Mouse (Mus musculus) intestine, postnatal 0 days (tissue): Measurements from ENCODE around the gene Qrfpr. TPM values are rescaled to one million over a fixed set of nuclear protein-coding genes. Genes with fewer than 3 reads are reported as not detected.

Experiments
- ATAC-seq: fragments of 200-750 bp; cut with Nextera tagmentation; 2 replicates; pipeline ENCODE4 v1.8.0; 2017; ENCODE audit warnings: mild to moderate bottlenecking, moderate TSS enrichment, moderate library complexity
- H3K27ac ChIP-seq: fragments of 300-500 bp; sonication (generic); 2 replicates; pipeline ENCODE4 v1.5.1; 2014; ENCODE audit warnings: mild to moderate bottlenecking, low read depth, low read length, moderate library complexity
- H3K27me3 ChIP-seq: fragments of 300-500 bp; sonication (generic); replicated peaks from 2 replicates; pipeline ENCODE4 v1.6.1; 2014; ENCODE audit warnings: low read length, mixed read lengths; ENCODE audit not compliant: control insufficient read depth, insufficient read depth
- H3K36me3 ChIP-seq: fragments of 300-500 bp; sonication (generic); 2 replicates; pipeline ENCODE4 v1.6.1; 2014; ENCODE audit warnings: mild to moderate bottlenecking, moderate library complexity; ENCODE audit not compliant: control insufficient read depth, insufficient read depth
- H3K4me1 ChIP-seq: fragments of 300-500 bp; sonication (generic); replicated peaks from 2 replicates; pipeline ENCODE4 v1.6.1; 2014; ENCODE audit warnings: antibody characterized with exemption, low read length, mixed read lengths; ENCODE audit not compliant: control insufficient read depth, insufficient read depth
- H3K4me2 ChIP-seq: fragments of 300-500 bp; sonication (generic); replicated peaks from 2 replicates; pipeline ENCODE4 v1.6.1; 2014; ENCODE audit warnings: low read depth, mild to moderate bottlenecking, moderate library complexity
- H3K4me3 ChIP-seq: fragments of 300-500 bp; sonication (generic); 2 replicates; pipeline ENCODE4 v1.5.1; 2014; ENCODE audit warnings: low read depth, low read length
- H3K9ac ChIP-seq: fragments of 300-500 bp; sonication (generic); 2 replicates; pipeline ENCODE4 v1.6.1; 2014; ENCODE audit warnings: mild to moderate bottlenecking, low read depth, low read length
- H3K9me3 ChIP-seq: fragments of 300-500 bp; sonication (generic); 2 replicates; pipeline ENCODE4 v1.6.1; 2016; ENCODE audit warnings: mixed run types; ENCODE audit not compliant: control insufficient read depth
- CTCF ChIP-seq: sonication (generic); IDR thresholded peaks from 2 replicates; pipeline ENCODE4 v1.5.1; 2016; ENCODE audit warnings: low read depth, mild to moderate bottlenecking, control low read depth, antibody characterized with exemption, moderate library complexity
- WGBS: fragments of 180-500 bp; shearing (Covaris S2); extraction: QIAGEN DNeasy Blood & Tissue Kit; methylation state at CpG from one replicate; pipeline ENCODE4 v1.1.7; 2014; 5-methylcytosine and 5-hydroxymethylcytosine counted together
- polyA plus RNA-seq: library from polyadenylated mRNA; unstranded; fragments of >200 nt; fragmentation: Nextera tagmentation; extraction: Ambion mirVana; gene quantifications from 2 replicates; pipeline ENCODE4 v1.2.1, GENCODE M21; 2015

Gene Qrfpr
- polyA plus RNA-seq, 1 experiment from 2014 or later = 0.20 TPM

DNA sequence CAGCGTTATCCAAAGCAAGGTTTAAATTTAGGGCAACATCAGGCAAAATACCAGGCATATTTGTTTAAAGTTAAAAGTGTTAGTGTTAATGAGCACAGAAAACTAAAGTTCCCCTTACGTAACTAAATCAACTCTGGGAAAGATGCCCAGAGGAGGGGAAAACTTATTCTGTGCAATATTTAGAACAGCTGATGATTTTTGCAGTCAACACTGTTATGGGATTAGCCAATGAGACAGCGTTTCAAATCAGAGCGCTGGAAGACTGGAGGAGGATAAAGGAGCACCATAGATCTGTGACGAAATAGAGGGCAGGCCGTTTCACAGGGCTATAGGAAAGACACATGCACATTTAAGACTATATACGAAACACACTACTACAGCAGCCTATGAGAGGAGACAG, 19.2 kb downstream of the Qrfpr start:
- no peak overlapping the region for H3K27ac ChIP-seq
- no peak overlapping the region for H3K4me3 ChIP-seq
- no peaks in the 10 kb centered on the region for H3K27me3 ChIP-seq
- no peaks in the 10 kb centered on the region for H3K4me1 ChIP-seq
- H3K4me2 ChIP-seq = no peak overlapping the region
- H3K9me3 ChIP-seq = no peaks in the 10 kb centered on the region
- no peaks in the 10 kb centered on the region for H3K36me3 ChIP-seq
- WGBS = 70% methylated on average over 7 of the region's 7 CpGs
- ATAC-seq = no peak
- no peak for TF ChIP-seq CTCF
- no peak overlapping the region for H3K9ac ChIP-seq

GRCm38 (mm10) chr3:36201098-36201497, 21.0 kb downstream of the Qrfpr start:
- Histone ChIP-seq H3K9ac (no peak overlapping the region), H3K27me3 (no peaks in the 10 kb centered on the region), H3K9me3 (no peaks in the 10 kb centered on the region), H3K4me3 (no peak overlapping the region), H3K36me3 (no peaks in the 10 kb centered on the region), H3K27ac (no peak overlapping the region), H3K4me2 (no peak overlapping the region), H3K4me1 (no peaks in the 10 kb centered on the region)
- TF ChIP-seq CTCF = no peak
- 70% methylated on average over 5 of the region's 5 CpGs for WGBS
- no peak for ATAC-seq

DNA sequence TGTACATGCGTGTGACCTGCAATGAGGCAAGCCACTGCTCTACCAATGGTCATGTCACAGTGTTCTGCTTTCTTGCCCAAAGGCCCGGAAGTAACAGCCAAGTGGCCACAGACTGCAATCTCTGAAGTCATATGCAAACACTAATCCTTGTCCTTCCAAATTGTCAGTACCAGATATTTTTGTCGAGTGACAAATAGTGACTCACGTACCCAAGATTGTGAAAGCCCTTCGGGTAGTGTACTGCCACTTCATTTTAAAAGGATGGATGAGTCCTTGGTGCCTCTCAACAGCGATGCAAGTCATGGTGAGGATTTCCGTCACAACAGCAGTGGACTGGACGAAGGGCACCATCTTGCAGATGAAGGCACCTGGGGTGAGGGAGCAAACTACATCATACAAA, 32.9 kb downstream of the Qrfpr start:
- Histone ChIP-seq H3K27me3 (no peaks in the 10 kb centered on the region), H3K4me3 (no peak overlapping the region), H3K4me1 (no peaks in the 10 kb centered on the region), H3K36me3 (no peaks in the 10 kb centered on the region), H3K9ac (no peak overlapping the region), H3K9me3 (no peaks in the 10 kb centered on the region), H3K4me2 (no peak overlapping the region), H3K27ac (no peak overlapping the region)
- no peak for TF ChIP-seq CTCF
- no peak for ATAC-seq
- WGBS = 87% methylated on average over 8 of the region's 8 CpGs

- H3K9ac ChIP-seq = no peak overlapping the region
- no peak overlapping the region for H3K4me2 ChIP-seq
- WGBS = 78% methylated on average over 4 of the region's 4 CpGs
- no peak for TF ChIP-seq CTCF
- no peaks in the 10 kb centered on the region for H3K9me3 ChIP-seq
- H3K27ac ChIP-seq = no peak overlapping the region
- H3K36me3 ChIP-seq = no peaks in the 10 kb centered on the region
- no peaks in the 10 kb centered on the region for H3K27me3 ChIP-seq
- no peak for ATAC-seq
- H3K4me1 ChIP-seq = no peaks in the 10 kb centered on the region
- no peak overlapping the region for H3K4me3 ChIP-seq
Observed at GRCm38 (mm10) chr3:36186510-36186909, 35.6 kb downstream of the Qrfpr start.

DNA sequence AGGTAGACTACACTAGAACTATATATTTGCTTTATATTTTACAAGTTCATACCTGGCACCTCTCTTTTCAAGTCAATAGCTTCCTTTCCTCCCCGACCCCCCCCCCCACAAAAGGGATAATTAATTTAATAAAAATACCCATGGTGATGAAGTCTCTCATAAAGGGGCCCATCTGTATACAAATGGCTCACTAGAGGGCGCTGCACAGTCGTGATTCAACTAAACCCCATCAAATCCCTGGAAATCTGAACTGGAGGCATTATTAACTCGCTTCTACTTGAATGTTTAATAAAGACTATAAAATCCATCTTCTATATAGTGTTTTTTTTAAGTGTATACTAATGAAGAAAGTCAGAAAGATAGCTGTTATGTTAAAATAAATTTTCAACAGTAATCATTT, 40.6 kb downstream of the Qrfpr start:
- Histone ChIP-seq H3K4me2 (no peak overlapping the region), H3K27ac (no peak overlapping the region), H3K4me3 (no peak overlapping the region), H3K4me1 (no peaks in the 10 kb centered on the region), H3K9me3 (no peaks in the 10 kb centered on the region), H3K9ac (no peak overlapping the region), H3K36me3 (no peaks in the 10 kb centered on the region), H3K27me3 (no peaks in the 10 kb centered on the region)
- WGBS = 9% methylated on average over 4 of the region's 4 CpGs
- ATAC-seq = no peak
- peak; percentile 71 for TF ChIP-seq CTCF

DNA sequence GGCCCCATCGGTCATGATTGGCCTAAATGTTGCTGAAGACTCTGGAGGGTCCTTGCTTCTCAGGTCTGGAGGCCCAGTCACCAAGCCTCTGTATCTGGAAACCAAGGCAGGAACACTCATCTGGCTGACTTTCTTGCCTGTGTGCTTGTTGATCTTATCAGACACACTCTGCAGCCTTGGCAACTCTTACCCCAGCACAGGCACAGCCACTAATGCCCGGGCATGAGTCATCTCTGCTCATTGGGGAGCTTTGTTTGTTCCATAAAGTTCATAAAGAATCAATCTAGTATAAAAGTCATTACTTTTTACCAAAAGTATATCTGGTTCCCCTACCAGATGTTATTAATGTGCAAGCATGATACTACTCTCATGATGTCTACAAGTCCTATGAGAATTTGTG, 48.4 kb downstream of the Qrfpr start:
- H3K4me3 ChIP-seq = no peak overlapping the region
- H3K36me3 ChIP-seq = no peaks in the 10 kb centered on the region
- no peak overlapping the region for H3K4me2 ChIP-seq
- no peaks in the 10 kb centered on the region for H3K9me3 ChIP-seq
- H3K27me3 ChIP-seq = no peaks in the 10 kb centered on the region
- no peaks in the 10 kb centered on the region for H3K4me1 ChIP-seq
- ATAC-seq = no peak
- TF ChIP-seq CTCF = no peak
- WGBS = 89% methylated on average over 2 of the region's 2 CpGs
- H3K27ac ChIP-seq = no peak overlapping the region
- no peak overlapping the region for H3K9ac ChIP-seq

GRCm38 (mm10) chr3:36171348-36171747, 50.8 kb downstream of the Qrfpr start:
- no peak overlapping the region for H3K4me3 ChIP-seq

More at GRCm38 (mm10) chr3:36171348-36171747, 50.8 kb downstream of the Qrfpr start:
- Histone ChIP-seq H3K9me3 (no peaks in the 10 kb centered on the region), H3K4me2 (no peak overlapping the region), H3K9ac (no peak overlapping the region), H3K27ac (no peak overlapping the region), H3K27me3 (no peaks in the 10 kb centered on the region), H3K36me3 (no peaks in the 10 kb centered on the region; the same call in 1 of the 2 replicates), H3K4me1 (no peaks in the 10 kb centered on the region)
- TF ChIP-seq CTCF = no peak
- WGBS = 96% methylated on average over 1 of the region's 1 CpGs
- ATAC-seq = no peak
